In genomic region chr12:100844546-100844945, GRCm38 (mm10) we compare ENCODE assay signal across 20 mouse cellular contexts.
DNase-seq lines count a peak whose midpoint lies in the region.
"Had no signal": no experiment of that assay in that cellular context is flagged by ENCODE, and none has a peak within 500 bp of the region (broad histone marks: within the 10 kb centered on the region; RNA-seq: fewer than 3 reads in every experiment).

No protein-coding gene starts in this region.

- intact Hi-C loops in heart, postnatal 10 days (cut with DNase I): loop anchor here (5.0 kb wide), 1 partner anchor 687 kb away; the partner anchor contains the start of gene Nrde2

- no peak overlapping the region for H3K27ac ChIP-seq in heart, embryonic 10.5 days
- H3K27ac ChIP-seq: embryonic facial prominence, embryonic 13.5 days; embryonic facial prominence, embryonic 15.5 days; forebrain, embryonic 10.5 days; forebrain, embryonic 13.5 days had no signal

- no peak overlapping the region for H3K4me3 ChIP-seq in heart, embryonic 10.5 days
- H3K4me3 ChIP-seq: embryonic facial prominence, embryonic 13.5 days; embryonic facial prominence, embryonic 15.5 days; erythroblast, embryonic 14.5 days; forebrain, embryonic 10.5 days; forebrain, embryonic 13.5 days had no signal

- peak; percentile 1 for DNase-seq in gastrocnemius, postnatal 10 days
- no peak for DNase-seq in gastrocnemius, postnatal 25 days
- DNase-seq in heart, embryonic 10.5 days (ENCODE audit: low spot score): peak; percentile 61
- DNase-seq in heart, postnatal 10 days: no peak
- no peak for DNase-seq in frontal cortex, postnatal 14 days (ENCODE audit: low spot score in 2 of 2)
- DNase-seq: adrenal gland, adult 2 months; adrenal gland, postnatal 10 days; adrenal gland, postnatal 25 days; cerebellum, adult 11 months; cerebellum, adult 18-20 months; cerebellum, adult 8-10 months; cerebellum, adult 9-11 months; cerebellum, postnatal 14 days; cerebellum, postnatal 36 days; embryo, embryonic 11 days had no signal

- H3K9me3 ChIP-seq in heart, embryonic 10.5 days: no peaks in the 10 kb centered on the region
- H3K9me3 ChIP-seq: embryonic facial prominence, embryonic 13.5 days; embryonic facial prominence, embryonic 15.5 days; forebrain, embryonic 10.5 days; forebrain, embryonic 13.5 days had no signal

- WGBS in heart, embryonic 10.5 days: 78% methylated on average over 7 of the region's 7 CpGs

- H3K27me3 ChIP-seq in heart, embryonic 10.5 days (ENCODE audit: insufficient read depth, poor library complexity, severe bottlenecking): peaks cover 6% of the 10 kb centered on the region; the same call in 1 of the 2 replicates
- H3K27me3 ChIP-seq: embryonic facial prominence, embryonic 13.5 days; embryonic facial prominence, embryonic 15.5 days; forebrain, embryonic 13.5 days had no signal

- peaks cover 10% of the 10 kb centered on the region for H3K4me1 ChIP-seq in heart, embryonic 10.5 days
- H3K4me1 ChIP-seq: embryonic facial prominence, embryonic 13.5 days; embryonic facial prominence, embryonic 15.5 days; forebrain, embryonic 10.5 days; forebrain, embryonic 13.5 days had no signal

- H3K36me3 ChIP-seq in heart, embryonic 10.5 days: no peaks in the 10 kb centered on the region
- H3K36me3 ChIP-seq: embryonic facial prominence, embryonic 13.5 days; embryonic facial prominence, embryonic 15.5 days; forebrain, embryonic 10.5 days had no signal

Comparison
In these comparisons a context has a peak if more than half of its experiments do, and no peak if none do; other contexts are left out.
1. DNase-seq: peak in gastrocnemius, postnatal 10 days (single experiment) and heart, embryonic 10.5 days (single experiment); none in gastrocnemius, postnatal 25 days (single experiment), heart, postnatal 10 days (0 of 2) and frontal cortex, postnatal 14 days (0 of 2).